Mouse (Mus musculus) frontal cortex, postnatal 10 days (tissue): ENCODE measurements around the gene Rab3b.

ENCODE experiments used
- DNase-seq, 2 experiments: peaks; one replicate each; pipeline ENCODE4 v3.0.0; 2022; ENCODE audit warnings: low spot score in 2 of 2, mixed read lengths in 1 of 2

Rab3b gene

GRCm38 (mm10) chr4:108950201-108950600 lies 71.3 kb downstream of the Rab3b start:
- DNase-seq: no peak

- DNase-seq: no peak
Measured at GRCm38 (mm10) chr4:108951663-108952062, 72.8 kb downstream of the Rab3b start.

- DNase-seq: no peak
Measured at GRCm38 (mm10) chr4:108959696-108960095, 80.8 kb downstream of the Rab3b start.

GRCm38 (mm10) chr4:108960619-108961460 lies 82.0 kb downstream of the Rab3b start:
- no peak for DNase-seq

- DNase-seq: no peak
Measured at GRCm38 (mm10) chr4:108963017-108963416, 84.2 kb downstream of the Rab3b start.

- no peak for DNase-seq
Measured at GRCm38 (mm10) chr4:108969517-108969916, 90.7 kb downstream of the Rab3b start.

GRCm38 (mm10) chr4:108971054-108971453 lies 92.2 kb downstream of the Rab3b start:
- no peak for DNase-seq

- peak in 1 of 2 experiments; percentile 55 for DNase-seq
Measured at GRCm38 (mm10) chr4:108976458-108977071, 97.7 kb downstream of the Rab3b start.

GRCm38 (mm10) chr4:108986833-108987472 lies 108.1 kb downstream of the Rab3b start:
- DNase-seq: no peak

- DNase-seq: no peak
Measured at GRCm38 (mm10) chr4:108987473-108987842, 108.6 kb downstream of the Rab3b start.

- no peak for DNase-seq
Measured at GRCm38 (mm10) chr4:108989430-108989829, 110.6 kb downstream of the Rab3b start.

GRCm38 (mm10) chr4:108990032-108990431 lies 111.2 kb downstream of the Rab3b start:
- DNase-seq: no peak

GRCm38 (mm10) chr4:108990571-108990970 lies 111.7 kb downstream of the Rab3b start:
- no peak for DNase-seq

GRCm38 (mm10) chr4:108991811-108992210 lies 112.9 kb downstream of the Rab3b start:
- no peak for DNase-seq
